Mouse (Mus musculus) NIH3T3 (cell line): ENCODE results near the gene Gtf2i.
"Not testable (repeated sequence)": the region's sequence is repeated elsewhere in the genome, so short reads cannot be mapped to it uniquely, and the experiment has no call there.

Experiments
- DNase-seq: peaks from one replicate; pipeline ENCODE4 v3.0.0-alpha.2; 2012; ENCODE audit warnings: low read depth

The Gtf2i gene

DNA sequence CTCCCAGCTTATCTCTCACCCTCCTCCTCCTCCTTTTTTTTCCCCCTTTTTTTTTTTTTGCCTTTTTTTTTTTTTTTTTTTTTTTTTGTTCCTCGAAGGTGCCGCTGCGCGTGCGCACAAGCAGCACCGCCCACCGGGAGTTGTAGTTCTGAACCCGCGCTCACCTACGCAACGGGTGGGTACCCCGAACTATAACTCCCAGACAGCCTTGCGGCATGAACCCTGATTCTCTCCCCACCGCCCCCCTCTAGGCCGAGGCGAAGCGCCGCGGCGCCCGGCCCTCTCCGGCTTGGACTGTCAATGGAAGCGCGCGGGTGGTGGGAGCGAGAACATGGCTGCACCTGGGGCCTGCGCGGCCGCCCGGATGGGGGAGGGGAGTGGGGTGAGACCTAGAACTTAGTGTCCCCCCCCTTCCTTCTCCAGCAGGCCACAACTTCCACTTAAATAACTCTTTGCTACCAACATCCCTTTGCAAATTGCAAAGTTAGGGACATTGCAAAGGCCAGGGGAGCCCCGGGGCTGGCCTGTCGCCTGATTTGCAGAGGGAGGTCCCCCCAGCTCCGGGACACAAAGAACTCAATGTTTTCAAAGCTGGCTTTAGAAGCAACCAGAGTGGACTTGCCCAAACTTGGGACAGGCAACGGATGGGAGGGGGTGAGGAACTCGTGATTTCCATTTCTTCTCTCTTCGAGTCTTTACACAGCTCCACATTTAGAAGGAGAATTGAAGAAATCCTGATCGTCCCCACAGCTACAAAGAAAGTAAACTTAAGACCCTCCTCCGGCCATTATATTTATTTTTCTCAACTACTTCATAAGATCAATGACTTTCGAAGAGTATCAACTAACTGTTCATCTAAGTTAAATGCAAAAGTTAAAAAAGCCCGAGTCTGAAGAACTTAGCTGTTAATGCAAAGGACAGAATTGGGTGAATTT is at the start of gene Gtf2i:
Gtf2i (minus strand) TSS at position 73 of the 935 bp plus-strand sequence.
- peak; percentile 98 for DNase-seq

DNA sequence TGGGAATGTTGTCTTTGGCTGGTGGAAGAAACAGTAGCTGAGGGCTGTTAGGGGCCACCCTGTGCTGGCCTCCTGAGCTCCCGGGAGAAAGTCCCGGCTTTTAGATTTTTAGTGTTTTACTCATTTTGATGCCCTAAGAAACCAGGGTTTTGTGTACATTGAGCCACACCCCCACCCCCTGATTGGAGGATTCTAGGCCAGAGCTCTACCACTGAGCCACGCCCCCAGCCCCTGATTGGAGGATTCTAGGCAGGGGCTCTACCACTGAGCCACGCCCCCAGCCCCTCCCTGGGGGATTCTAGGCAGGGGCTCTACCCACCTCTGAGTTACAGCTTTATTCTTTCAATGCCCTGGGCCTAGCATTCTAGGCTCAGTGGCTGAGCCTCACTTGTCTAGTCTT is 44.5 kb upstream of the Gtf2i start:
- no peak for DNase-seq

- not testable (repeated sequence) for DNase-seq
Measured at GRCm38 (mm10) chr5:134355372-134355771, 40.8 kb upstream of the Gtf2i start.

DNA sequence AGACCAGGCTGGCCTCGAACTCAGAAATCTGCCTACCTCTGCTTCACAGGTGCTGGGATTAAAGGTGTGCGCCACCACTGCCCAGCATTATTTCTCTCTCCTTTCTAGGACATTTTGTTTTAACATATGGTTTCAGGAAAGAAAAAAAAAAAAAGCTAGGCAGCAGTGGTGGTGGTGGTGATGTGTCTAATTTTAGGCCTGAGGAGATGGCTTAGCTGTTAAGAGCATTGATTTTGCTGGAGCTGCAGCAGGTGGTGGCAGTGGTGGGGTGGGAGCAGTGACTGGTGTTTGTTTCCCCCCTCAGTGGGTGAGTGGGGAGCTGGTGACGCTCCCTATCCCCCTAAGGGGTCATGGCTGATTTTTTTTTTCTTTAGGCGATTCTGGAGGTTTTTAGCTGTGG is 38.6 kb upstream of the Gtf2i start:
- no peak for DNase-seq

DNA sequence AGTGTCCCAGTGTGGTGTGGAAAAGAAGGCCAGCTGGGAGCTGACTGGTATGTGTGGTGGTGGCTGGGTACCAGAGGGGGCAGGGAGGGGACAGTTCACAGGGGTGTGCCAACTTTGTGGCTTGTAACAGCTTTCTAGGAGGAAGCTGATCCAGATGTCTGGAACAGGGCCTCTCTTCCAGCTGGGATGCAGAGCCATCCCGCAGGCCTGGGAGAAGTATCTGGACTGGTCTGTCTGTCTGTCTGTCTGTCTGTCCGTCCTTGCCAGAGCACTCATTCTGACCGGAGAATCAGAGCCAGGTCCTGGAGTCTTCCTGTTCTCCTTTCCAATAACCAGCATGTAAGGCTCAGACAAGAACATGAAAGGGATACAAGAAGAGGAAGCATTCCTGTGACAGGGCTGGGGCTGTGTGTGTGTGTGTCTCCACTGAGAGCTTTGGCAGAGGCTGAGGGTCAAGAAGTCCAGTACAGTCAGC is 38.0 kb upstream of the Gtf2i start:
- DNase-seq: peak; percentile 44

DNA sequence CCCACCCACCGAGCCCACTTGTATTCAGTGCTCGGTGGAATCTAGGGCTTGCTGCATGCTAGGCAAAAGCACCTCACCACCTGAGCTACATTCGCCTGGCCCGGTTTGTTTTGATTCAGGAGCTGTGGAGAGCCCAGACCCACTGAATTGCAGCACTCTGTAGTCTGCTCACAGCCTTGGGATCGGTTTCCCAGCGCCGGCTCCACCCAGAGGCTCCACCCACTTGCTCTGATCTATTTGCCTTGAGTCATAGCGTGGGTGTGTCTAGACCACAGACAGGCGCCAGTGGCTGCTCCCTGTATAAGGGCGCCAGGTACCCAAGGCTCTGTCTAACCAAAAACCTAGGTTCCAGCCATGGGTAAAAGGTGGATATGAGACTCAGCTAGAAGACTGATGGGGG is 36.1 kb upstream of the Gtf2i start:
- peak; percentile 83 for DNase-seq

- peak; percentile 44 for DNase-seq
Measured at GRCm38 (mm10) chr5:134347066-134347465, 32.5 kb upstream of the Gtf2i start.

- peak; percentile 32 for DNase-seq
Measured at GRCm38 (mm10) chr5:134345449-134345848, 30.9 kb upstream of the Gtf2i start.

DNA sequence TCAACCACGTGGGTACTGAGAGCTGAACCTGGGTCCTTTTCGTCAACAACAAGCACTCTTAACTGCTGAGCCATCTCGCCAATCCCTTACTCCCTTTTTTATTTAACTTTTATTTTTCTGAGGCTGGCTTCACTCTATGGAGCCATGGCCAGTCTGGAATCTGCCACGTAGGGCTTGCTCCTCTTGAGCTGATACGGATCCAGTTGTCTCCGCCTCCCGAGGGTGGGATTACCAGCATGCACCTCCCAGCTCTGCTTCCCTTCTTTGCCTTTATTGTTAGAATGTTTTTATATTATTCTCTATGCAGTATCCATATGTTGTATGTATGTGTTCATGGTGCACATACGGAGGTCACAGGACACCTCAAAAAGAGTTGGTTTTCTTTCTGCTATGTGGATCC is 29.5 kb upstream of the Gtf2i start:
- DNase-seq: no peak

DNA sequence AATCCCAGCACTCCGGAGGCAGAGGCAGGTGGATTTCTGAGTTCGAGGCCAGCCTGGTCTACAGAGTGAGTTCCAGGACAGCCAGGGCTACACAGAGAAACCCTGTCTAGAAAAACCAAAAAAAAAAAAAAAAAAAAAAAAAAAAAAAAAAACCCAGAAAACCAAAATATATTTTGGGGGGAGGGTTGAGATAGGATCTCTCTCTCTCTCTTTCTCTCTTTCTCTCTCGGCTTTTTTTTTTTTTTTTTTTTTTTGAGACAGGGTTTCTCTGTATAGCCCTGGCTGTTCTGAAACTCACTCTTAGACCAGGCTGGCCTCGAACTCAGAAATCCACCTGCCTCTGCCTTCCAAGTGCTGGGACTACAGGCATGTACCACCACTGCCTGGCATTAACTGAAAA is 29.0 kb upstream of the Gtf2i start:
- not testable (repeated sequence) for DNase-seq

GRCm38 (mm10) chr5:134342503-134343205 is 28.1 kb upstream of the Gtf2i start:
- DNase-seq: no peak

DNA sequence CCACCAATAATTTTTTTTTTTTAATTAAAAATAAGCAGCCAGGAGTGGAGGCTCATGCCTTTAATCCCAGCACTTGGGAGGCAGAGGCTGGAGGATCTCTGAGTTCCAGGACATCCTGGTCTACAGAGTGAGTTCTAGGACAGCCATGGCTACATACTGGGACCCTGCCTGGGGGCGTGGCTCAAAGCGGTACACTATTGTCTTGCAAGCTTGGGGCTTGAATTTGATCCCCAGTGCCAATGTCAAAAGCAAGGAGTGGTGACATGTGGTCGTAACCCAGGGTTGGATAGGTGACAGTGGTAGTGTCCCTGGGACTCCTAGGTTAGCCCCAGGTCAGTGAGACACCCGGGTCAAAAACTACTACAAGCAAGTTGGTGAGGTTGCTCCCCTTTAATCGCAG is 27.2 kb upstream of the Gtf2i start:
- DNase-seq: no peak

DNA sequence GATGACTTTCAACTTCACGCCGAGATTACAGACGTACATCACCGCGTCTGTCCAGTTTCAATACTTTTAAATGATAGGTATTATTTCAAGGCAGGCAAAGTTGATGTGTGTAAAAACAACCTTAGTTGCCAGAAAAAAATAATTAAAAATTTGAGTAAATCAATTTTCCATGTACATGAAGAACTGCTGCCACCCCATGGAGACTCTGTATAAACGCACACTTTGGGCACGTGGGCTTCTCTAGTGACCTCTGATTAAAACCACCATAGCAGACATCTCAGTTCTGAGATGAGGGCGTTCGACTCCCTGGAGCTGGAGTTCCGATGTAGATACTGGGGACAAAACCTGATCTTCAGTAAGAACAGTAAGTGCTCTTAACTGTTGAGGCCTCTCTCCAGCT is 26.8 kb upstream of the Gtf2i start:
- DNase-seq: peak; percentile 74

DNA sequence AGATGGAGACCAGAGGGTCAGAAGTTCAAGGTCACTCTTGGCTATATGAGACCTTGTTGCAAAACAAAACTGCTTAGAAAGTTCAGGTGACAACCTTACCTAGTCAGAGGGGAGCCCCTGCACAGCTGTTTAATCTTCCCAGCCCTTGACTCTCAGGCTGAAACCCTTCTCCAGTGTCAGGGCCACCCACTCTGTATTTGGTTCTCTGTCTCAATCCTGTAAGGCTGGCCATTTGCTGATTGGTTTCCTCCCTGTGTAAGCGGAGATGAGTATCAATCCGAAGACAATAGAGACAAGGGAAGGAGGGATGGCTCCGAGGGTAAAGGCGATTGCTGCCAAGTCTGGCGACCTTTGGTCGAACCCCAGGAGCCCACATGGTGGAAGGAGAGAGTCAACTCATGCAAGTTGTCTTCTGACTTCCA is 25.6 kb upstream of the Gtf2i start:
- no peak for DNase-seq

DNA sequence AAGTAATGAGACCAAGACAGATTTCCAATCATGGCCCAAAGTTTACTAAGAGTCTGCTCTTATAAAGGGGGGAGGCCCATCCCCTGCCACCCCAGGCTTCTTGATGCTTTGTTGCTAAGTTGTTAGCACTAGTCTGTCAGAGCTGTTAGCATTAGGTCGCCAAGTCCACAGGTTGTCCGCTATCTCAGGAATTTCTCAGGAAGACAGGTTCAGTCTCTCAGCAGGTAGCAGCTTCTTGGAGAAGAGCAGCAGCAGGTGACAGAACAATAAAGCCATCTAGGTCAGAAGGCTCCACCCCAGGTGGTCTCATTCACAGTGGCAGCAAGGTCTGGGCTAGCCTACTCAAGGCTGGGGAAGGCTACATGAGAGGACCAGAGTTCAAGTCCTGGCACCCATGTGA is 22.5 kb upstream of the Gtf2i start:
- not testable (repeated sequence) for DNase-seq

DNA sequence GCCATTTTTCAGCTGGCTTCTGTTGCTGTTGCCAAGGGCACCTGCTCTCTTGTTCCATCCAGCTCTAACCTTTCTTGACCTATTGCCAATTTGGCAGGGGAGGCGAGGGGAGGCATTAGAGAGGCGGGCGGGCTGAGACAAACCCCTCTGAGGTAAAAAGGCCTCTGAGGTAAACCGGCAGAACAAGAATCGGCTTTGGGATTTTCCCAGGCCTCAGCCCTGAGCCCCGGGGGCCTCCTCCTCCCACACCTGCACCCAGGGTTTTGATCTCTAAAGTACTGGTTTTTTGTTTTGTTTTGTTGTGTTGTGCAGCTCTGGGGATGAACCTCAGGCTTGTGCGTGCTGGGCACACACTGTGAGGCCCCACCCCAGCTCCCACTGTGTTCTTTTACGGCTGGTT is 18.2 kb upstream of the Gtf2i start:
- DNase-seq: no peak

GRCm38 (mm10) chr5:134330082-134330481 is 15.5 kb upstream of the Gtf2i start:
- no peak for DNase-seq

DNA sequence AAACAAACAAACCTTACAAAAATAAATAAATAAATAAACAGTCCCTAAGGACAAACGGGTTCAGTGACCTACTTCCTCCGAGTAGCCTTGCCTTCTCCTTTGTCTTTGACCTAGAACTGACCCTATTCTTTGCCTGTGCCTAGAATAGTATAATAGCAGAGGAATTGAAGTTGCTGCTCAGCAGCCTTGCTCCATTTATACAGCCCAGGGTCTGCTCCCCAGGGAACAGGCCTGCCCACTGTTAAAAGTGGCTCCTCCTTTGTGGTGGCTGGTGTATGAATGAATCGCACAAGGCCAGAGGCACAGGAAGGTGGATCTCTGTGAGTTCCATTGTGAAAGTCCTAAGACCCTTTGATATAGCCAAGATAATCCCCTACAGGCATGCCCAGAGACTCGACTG is 14.8 kb upstream of the Gtf2i start:
- DNase-seq: no peak

GRCm38 (mm10) chr5:134328482-134329001 is 14.0 kb upstream of the Gtf2i start:
- no peak for DNase-seq

- DNase-seq: peak; percentile 20
Measured at GRCm38 (mm10) chr5:134325856-134326566, 11.5 kb upstream of the Gtf2i start.

DNA sequence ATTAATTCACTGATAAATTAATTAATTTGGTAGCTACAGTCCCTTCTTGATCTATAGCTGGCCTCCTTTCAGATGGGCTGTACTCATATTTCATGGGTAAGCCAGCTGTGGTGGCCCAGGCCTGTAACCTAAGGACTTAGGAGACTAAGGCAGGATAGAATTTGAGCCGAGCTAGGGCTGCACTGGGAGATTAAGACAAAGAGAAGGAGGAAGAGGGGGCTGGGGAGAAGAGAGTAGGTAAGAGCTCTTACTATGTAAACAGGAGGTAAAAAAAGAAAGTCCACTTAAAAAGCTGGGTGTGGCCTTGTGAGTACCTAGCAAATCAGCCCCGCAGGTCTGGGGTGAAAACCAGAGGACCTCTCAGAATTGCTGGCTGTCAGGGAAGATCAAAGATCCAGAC is 9.3 kb upstream of the Gtf2i start:
- no peak for DNase-seq

- DNase-seq: no peak
Measured at GRCm38 (mm10) chr5:134323311-134323710, 8.8 kb upstream of the Gtf2i start.
